Mouse (Mus musculus) liver, adult (tissue): Measurements from ENCODE around the gene Itsn2.

Source experiments
- GATA4 ChIP-seq: IDR thresholded peaks from 2 replicates; pipeline ENCODE4 v1.6.1; 2014; ENCODE audit warnings: mild to moderate bottlenecking, low read length; ENCODE audit not compliant: insufficient replicate concordance

Gene Itsn2

DNA sequence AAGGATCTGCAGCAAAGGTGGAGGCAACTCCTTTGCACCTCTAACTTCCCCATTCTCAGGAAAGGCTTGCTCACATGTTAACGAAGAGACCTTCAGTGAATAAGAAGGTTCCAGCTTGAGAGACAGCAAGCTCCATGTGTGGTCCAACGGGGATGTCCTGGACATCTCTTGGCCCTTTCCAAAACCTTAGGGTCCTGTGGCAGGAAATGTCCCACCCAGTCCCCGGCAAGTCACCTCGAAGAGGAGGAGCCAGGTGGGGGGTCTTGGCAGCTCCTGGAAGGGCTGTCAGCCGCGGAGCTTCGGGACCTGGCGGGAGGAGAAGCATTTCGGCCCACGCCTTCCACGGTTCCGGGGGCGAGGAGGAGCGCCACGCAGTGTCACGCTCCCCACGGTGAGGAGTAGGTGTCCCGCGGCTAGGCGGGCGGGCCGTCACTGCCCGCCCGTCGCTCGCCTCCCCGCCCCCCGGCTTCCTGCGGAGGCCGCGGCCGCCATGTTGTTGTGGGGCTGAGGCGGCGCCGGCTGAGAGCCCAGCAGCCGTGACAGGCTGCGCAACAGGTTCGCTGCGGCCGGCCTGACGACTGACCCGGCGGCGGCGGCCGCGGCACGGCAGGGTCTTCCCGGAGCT lies at the start of gene Itsn2, which contains the start of gene Gm3625:
Gene Itsn2, plus strand, starts transcription at position 98 of the 625 bp plus-strand sequence.
Gene Gm3625, minus strand, starts transcription at position 387 of the 625 bp plus-strand sequence.
- TF ChIP-seq GATA4: no peak

DNA sequence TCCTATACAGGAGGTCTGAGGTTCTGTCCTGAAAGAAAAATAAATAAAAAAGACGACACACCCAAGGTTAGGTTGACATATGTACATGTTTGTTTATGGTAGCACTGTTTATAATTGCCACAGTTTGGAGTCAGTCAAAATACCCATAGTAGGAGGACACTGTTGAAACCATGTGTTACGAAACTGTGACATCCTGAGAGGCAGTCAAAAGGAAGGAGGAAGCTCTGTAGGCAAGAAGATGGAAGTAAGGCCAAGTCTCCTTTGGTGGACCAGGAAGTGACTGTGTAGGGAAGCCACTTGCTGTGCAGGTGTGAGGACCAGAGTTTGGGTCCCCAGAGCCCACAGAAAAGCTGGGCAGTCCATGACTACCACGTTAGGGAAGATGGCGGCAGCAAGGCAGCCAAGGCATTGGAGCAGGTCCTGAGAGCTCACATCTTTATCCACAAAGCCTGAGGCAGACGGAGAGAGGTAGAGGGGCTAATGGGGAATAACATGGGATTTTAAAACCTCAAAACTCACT lies 48.0 kb upstream of the Itsn2 start:
- no peak for TF ChIP-seq GATA4

GRCm38 (mm10) chr12:4545425-4545824 lies 47.0 kb upstream of the Itsn2 start:
- TF ChIP-seq GATA4: no peak

DNA sequence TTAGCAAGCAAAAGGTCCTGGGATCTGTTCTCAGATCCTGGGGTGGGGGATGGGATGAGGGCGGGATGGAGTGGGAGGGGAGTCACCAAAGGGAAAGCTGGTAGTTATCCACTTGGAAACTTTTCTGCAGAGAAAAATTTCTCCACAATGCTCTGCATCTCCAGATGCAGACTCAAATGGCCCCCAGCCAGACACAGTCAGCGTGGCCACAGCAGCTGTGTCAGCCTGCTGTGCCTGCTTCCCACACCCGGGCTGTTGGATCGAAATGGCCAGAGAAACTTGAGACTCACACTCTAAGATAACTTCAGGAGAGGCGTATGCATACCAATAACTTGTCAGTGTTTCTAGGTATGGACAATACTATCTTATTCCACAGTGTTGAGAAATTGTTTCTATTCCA lies 45.9 kb upstream of the Itsn2 start:
- TF ChIP-seq GATA4: no peak

DNA sequence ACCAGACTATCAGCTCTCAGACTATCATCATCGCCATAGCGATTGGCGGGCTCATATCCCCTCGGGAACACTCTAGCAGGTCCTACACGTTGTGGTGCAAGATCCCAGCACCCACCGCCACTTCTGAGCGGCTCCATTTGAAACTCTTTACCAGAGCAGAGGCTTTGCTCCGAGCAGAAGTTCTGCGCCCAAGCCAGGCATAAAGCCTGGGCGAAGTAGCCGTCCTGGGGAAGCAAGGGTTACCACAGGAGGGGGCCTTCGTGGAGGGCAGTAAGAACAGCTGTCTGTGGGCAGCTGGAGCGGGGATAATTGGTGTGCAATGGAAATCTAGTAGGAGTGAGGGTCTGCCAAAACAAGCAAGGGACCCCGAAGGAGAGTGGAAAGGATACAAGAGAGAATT lies 44.9 kb upstream of the Itsn2 start:
- TF ChIP-seq GATA4: no peak

DNA sequence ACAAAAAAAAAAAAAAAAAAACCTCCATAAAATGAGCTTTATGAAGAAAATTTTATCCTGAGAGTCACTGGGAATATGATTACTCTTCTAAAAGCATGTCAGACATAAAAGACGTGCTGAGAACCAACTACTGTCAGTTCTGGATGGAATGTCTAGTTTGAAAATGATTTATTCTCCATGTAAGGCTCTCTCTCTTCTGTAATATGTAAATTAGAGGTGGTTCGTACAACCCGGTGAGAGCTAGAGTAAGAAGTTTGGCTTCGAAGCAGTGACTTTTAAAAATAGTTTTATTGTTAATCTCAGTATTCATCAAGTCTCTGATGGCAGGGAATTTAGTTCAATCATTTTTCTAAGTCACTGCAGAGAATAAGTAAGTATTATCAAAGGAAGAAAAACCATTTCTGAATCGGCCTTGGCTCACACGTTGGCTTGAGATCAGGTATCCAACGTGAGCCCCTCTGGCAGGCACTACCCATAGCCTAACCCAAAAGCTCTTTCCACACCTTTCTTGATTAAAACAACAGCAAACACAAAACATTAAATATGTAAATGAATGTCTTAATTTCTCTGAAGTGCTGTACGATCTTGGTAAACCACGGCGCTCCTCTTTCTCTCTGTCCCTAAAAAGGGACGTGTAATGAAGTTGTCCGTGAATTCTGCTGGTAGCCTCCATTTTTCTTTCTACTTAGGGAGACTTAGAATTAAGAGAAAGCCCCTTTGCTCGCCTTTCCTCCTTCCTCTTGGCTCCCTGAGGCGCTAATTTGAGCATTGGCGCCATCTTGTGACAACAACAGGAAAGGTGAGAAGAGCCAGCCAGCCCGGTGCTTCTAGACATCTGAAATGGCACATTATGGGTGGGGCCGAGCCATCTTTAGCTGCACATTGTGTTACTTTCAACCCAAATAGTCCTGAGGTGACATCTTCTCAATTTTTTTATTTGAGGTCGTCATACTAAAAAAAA lies 44.1 kb upstream of the Itsn2 start:
- no peak for TF ChIP-seq GATA4

- no peak for TF ChIP-seq GATA4
Observed at GRCm38 (mm10) chr12:4555451-4555850, 37.0 kb upstream of the Itsn2 start.

DNA sequence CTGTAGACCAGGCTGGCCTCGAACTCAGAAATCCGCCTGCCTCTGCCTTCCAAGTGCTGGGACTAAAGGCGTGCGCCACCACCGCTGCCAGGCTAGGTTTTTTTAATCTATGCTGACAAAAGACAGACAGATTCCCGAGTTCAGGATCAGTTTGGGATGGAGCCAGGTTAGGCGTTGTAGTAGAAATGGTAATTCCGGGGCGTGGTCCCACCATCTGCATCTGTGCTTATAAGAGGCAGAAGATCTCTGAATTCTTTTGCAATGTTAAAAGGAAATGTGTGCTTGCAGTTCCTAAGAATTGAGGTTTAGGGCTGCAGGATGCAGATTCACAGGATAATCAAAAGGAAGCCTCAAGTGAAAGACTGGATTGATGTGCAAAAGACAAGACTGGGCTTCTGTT lies 35.5 kb upstream of the Itsn2 start:
- no peak for TF ChIP-seq GATA4

GRCm38 (mm10) chr12:4557436-4557835 lies 35.0 kb upstream of the Itsn2 start:
- no peak for TF ChIP-seq GATA4

DNA sequence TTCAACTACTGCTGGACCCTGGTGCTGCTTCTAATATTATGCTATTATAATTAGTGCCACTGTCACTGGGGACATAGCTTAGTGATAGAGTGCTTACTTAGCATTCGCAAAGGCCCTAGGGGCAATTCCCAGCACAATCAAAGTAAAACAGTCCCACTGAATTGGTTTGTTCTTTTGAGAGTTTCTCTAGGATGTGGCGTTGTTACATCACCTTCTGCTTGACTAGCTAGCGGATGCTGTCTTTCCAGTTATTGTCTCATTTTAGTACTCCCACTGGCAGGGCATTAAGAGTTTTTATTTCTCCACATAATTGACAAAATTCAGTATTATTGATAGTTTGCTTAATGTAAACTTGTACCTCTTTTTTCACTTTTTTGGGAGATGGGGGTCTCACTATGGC lies 34.4 kb upstream of the Itsn2 start:
- TF ChIP-seq GATA4: no peak

DNA sequence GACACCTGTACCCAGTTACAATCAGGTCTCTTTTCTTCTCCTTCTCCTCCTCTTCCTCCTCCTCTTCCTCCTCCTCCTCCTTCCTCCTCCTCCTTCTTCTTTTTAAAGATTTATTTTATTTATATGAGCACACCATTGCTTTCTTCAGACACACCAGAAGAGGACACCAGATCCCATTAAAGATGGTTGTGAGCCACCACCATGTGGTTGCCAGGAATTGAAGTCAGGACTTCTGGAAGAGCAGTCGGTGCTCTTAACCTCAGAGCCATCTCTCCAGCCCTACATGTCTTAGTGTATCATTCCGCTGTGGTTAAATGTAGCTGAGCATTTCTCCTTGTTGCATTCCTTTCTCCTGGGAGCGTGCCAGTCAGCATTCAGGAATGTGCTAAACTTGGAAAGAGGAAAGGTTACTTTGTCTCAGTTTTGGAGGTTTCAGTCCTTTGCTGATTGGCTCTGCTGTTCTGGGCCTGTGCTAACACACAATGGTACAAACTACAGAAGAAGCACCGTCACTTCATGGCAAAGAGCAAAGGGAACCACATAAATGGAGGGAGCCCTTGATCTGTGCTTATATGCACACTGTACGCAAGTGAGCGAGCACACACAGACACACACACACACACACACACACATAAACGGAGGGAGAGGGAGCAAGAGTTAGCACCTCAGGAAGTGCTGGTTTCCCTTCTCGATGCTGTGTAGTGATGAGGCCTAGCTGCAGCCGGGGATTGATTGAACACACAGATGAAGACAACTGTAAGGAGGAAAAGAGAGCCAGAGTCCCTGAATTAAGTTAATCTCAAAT lies 33.8 kb upstream of the Itsn2 start:
- TF ChIP-seq GATA4: no peak

GRCm38 (mm10) chr12:4571864-4572263 lies 20.6 kb upstream of the Itsn2 start:
- no peak for TF ChIP-seq GATA4

DNA sequence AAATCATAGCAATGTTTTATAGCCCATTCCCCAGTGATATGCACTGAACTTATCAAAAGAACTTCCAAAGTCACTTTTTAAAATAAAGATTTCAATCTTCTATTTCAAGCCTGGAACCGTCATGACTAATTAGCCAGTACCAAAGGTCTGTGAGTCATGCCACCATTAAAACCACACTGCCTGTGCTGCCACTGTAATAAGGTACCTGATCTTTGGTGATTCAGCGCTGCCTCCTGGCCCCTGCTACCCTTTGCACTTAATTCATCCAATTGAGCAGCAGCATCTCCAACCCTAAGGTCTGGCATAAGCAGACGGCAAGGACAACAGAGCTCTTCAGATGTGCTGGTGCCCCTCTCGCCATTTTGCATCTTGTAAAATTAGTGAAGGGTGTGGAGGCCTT lies 18.4 kb upstream of the Itsn2 start:
- no peak for TF ChIP-seq GATA4

GRCm38 (mm10) chr12:4582326-4582725 lies 10.1 kb upstream of the Itsn2 start:
- no peak for TF ChIP-seq GATA4

DNA sequence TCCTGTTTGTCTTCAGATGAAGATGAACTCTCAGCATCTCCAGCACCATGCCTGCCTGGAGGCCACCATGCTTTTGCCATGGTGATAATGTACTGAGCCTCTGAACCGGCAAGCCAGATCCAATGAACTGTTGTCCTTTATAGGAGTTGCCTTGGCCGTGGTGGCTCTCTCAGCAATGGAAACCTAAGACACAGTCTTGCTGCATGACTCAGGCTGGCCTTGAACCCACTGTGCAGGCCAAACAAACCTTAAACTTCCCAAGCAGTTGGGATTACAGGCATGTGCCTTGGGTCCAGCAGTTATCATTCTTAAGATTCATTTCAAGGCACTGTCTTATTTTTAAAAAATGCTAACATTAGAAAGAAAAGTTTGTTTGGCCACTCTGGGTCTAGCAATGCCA lies 4.6 kb upstream of the Itsn2 start:
- TF ChIP-seq GATA4: no peak
